Comparison of ENCODE assay signal across 24 mouse cellular contexts in the genomic region with DNA sequence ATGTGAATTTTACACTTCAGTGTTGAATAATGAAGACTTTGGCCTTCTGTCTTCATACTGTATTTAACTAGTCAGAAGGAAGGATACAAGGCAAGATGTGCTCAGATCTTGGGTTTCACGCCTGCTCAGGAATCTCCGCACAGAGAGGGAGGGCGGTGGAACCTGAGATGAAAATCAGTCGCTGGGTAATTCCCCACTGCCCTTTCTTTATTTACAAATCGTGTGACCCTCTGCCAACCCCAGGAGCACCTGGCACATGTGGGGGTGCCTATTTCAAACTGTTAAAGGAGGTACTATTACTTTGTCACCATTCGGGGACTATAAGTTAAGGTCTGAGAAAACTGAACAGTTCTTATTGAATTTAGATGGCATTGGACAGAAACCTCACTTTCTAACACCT.
A peak's percentile ranks its signal among the peaks of the same experiment; 100 is the strongest.
DNase-seq lines count a peak whose midpoint lies in the region; ATAC-seq lines count a peak whose summit lies in the region.
"Had no signal": no experiment of that assay in that cellular context is flagged by ENCODE, and none has a peak within 500 bp of the region (broad histone marks: within the 10 kb centered on the region; RNA-seq: fewer than 3 reads in every experiment).

No protein-coding gene starts in this region.

- 52% methylated on average over 6 of the region's 6 CpGs for WGBS in embryonic facial prominence, embryonic 11.5 days
- 63% methylated on average over 6 of the region's 6 CpGs for WGBS in embryonic facial prominence, embryonic 10.5 days
- WGBS in midbrain, embryonic 11.5 days: 89% methylated on average over 6 of the region's 6 CpGs
- WGBS in midbrain, embryonic 15.5 days: 87% methylated on average over 6 of the region's 6 CpGs
- WGBS in hindbrain, embryonic 16.5 days: 79% methylated on average over 6 of the region's 6 CpGs

- H3K4me1 ChIP-seq in embryonic facial prominence, embryonic 11.5 days (ENCODE audit: control insufficient read depth, insufficient read depth, low read length): no peaks in the 10 kb centered on the region
- H3K4me1 ChIP-seq in embryonic facial prominence, embryonic 10.5 days: peaks cover 17% of the 10 kb centered on the region; the same call in 1 of the 2 replicates
- no peaks in the 10 kb centered on the region for H3K4me1 ChIP-seq in midbrain, embryonic 11.5 days (ENCODE audit: control insufficient read depth, insufficient read depth, low read length)
- H3K4me1 ChIP-seq in midbrain, embryonic 15.5 days: peaks cover 15% of the 10 kb centered on the region
- 0 out of 2 replicates have a peak, but pooled peaks cover 4% of the 10 kb centered on the region for H3K4me1 ChIP-seq in hindbrain, embryonic 16.5 days (ENCODE audit: control insufficient read depth, insufficient read depth, low read depth, low read length)
- H3K4me1 ChIP-seq: embryonic facial prominence, embryonic 13.5 days had no signal

- H3K4me2 ChIP-seq in embryonic facial prominence, embryonic 11.5 days (ENCODE audit: low read depth, low read length): no peak overlapping the region
- no peak overlapping the region for H3K4me2 ChIP-seq in midbrain, embryonic 11.5 days
- H3K4me2 ChIP-seq in midbrain, embryonic 15.5 days: no peak overlapping the region
- no peak overlapping the region for H3K4me2 ChIP-seq in hindbrain, embryonic 16.5 days (ENCODE audit: low read length)
- H3K4me2 ChIP-seq: embryonic facial prominence, embryonic 13.5 days; forebrain, embryonic 13.5 days; heart, embryonic 11.5 days; heart, embryonic 15.5 days; hindbrain, embryonic 14.5 days had no signal

- no peak overlapping the region for H3K27ac ChIP-seq in embryonic facial prominence, embryonic 11.5 days (replicated peaks; ENCODE audit: low read depth, low read length)
- H3K27ac ChIP-seq in embryonic facial prominence, embryonic 10.5 days (replicated peaks): no peak overlapping the region
- no peak overlapping the region for H3K27ac ChIP-seq in midbrain, embryonic 11.5 days (ENCODE audit: low read depth, low read length)
- H3K27ac ChIP-seq in midbrain, embryonic 15.5 days: no peak overlapping the region
- no peak overlapping the region for H3K27ac ChIP-seq in hindbrain, embryonic 16.5 days (ENCODE audit: low read depth, low read length)
- H3K27ac ChIP-seq: embryonic facial prominence, embryonic 13.5 days; forebrain, embryonic 13.5 days; heart, adult 2 months; heart, embryonic 15.5 days; hindbrain, embryonic 10.5 days; hindbrain, embryonic 14.5 days had no signal

- H3K27me3 ChIP-seq in embryonic facial prominence, embryonic 11.5 days (ENCODE audit: control insufficient read depth, insufficient read depth, low read length): no peaks in the 10 kb centered on the region
- no peaks in the 10 kb centered on the region for H3K27me3 ChIP-seq in embryonic facial prominence, embryonic 10.5 days (replicated peaks; ENCODE audit: low read depth, poor library complexity, severe bottlenecking)
- no peaks in the 10 kb centered on the region for H3K27me3 ChIP-seq in midbrain, embryonic 11.5 days (ENCODE audit: control insufficient read depth, insufficient read depth, low read length)
- no peaks in the 10 kb centered on the region for H3K27me3 ChIP-seq in midbrain, embryonic 15.5 days (replicated peaks)
- no peaks in the 10 kb centered on the region for H3K27me3 ChIP-seq in hindbrain, embryonic 16.5 days (replicated peaks; ENCODE audit: control insufficient read depth, insufficient read depth, low read length)
- H3K27me3 ChIP-seq: embryonic facial prominence, embryonic 13.5 days; forebrain, embryonic 13.5 days; heart, embryonic 15.5 days had no signal

- no peak for ATAC-seq in embryonic facial prominence, embryonic 11.5 days (replicated peaks; ENCODE audit: insufficient number of reproducible peaks, low FRiP score, low TSS enrichment, low read depth)
- ATAC-seq in midbrain, embryonic 11.5 days (ENCODE audit: low FRiP score): no peak
- no peak for ATAC-seq in midbrain, embryonic 15.5 days (replicated peaks)
- ATAC-seq in hindbrain, embryonic 16.5 days: no peak
- ATAC-seq: CD4-positive, CD25-positive, alpha-beta regulatory T cell, adult 4 months; forebrain, embryonic 13.5 days; forebrain, postnatal 0 days; intestine, embryonic 16.5 days had no signal

- no peak overlapping the region for H3K4me3 ChIP-seq in embryonic facial prominence, embryonic 11.5 days (ENCODE audit: low read depth, low read length)
- H3K4me3 ChIP-seq in embryonic facial prominence, embryonic 10.5 days: no peak overlapping the region
- no peak overlapping the region for H3K4me3 ChIP-seq in midbrain, embryonic 11.5 days (ENCODE audit: low read depth, low read length)
- no peak overlapping the region for H3K4me3 ChIP-seq in midbrain, embryonic 15.5 days
- H3K4me3 ChIP-seq in hindbrain, embryonic 16.5 days (ENCODE audit: low read length): no peak overlapping the region
- H3K4me3 ChIP-seq: embryonic facial prominence, embryonic 13.5 days; forebrain, embryonic 13.5 days; heart, adult 2 months; heart, embryonic 15.5 days; hindbrain, embryonic 10.5 days had no signal

- intact Hi-C loops in heart, postnatal 25 days (cut with DNase I): no loop called here

- H3K9ac ChIP-seq in embryonic facial prominence, embryonic 11.5 days (replicated peaks; ENCODE audit: low read length): no peak overlapping the region
- no peak overlapping the region for H3K9ac ChIP-seq in midbrain, embryonic 11.5 days (ENCODE audit: low read length)
- H3K9ac ChIP-seq in midbrain, embryonic 15.5 days: no peak overlapping the region
- no peak overlapping the region for H3K9ac ChIP-seq in hindbrain, embryonic 16.5 days (ENCODE audit: low read depth, low read length)
- H3K9ac ChIP-seq: embryonic facial prominence, embryonic 13.5 days; forebrain, embryonic 13.5 days; forebrain, postnatal 0 days; heart, embryonic 15.5 days; hindbrain, embryonic 14.5 days had no signal

- H3K36me3 ChIP-seq in embryonic facial prominence, embryonic 11.5 days (replicated peaks; ENCODE audit: control insufficient read depth, insufficient read depth, low read depth, low read length): no peaks in the 10 kb centered on the region
- no peaks in the 10 kb centered on the region; the same call in 1 of the 2 replicates for H3K36me3 ChIP-seq in embryonic facial prominence, embryonic 10.5 days (replicated peaks)
- H3K36me3 ChIP-seq in midbrain, embryonic 11.5 days (ENCODE audit: control insufficient read depth, insufficient read depth, low read length): no peaks in the 10 kb centered on the region
- H3K36me3 ChIP-seq in midbrain, embryonic 15.5 days (replicated peaks): no peaks in the 10 kb centered on the region
- no peaks in the 10 kb centered on the region for H3K36me3 ChIP-seq in hindbrain, embryonic 16.5 days (ENCODE audit: control insufficient read depth, insufficient read depth, low read length)
- H3K36me3 ChIP-seq: embryonic facial prominence, embryonic 13.5 days; heart, embryonic 15.5 days; hindbrain, embryonic 10.5 days had no signal

- H3K9me3 ChIP-seq in embryonic facial prominence, embryonic 11.5 days (replicated peaks; ENCODE audit: control insufficient read depth, low read length): no peaks in the 10 kb centered on the region
- no peaks in the 10 kb centered on the region for H3K9me3 ChIP-seq in embryonic facial prominence, embryonic 10.5 days
- H3K9me3 ChIP-seq in midbrain, embryonic 11.5 days (ENCODE audit: control insufficient read depth, low read length): no peaks in the 10 kb centered on the region
- no peaks in the 10 kb centered on the region for H3K9me3 ChIP-seq in midbrain, embryonic 15.5 days
- no peaks in the 10 kb centered on the region for H3K9me3 ChIP-seq in hindbrain, embryonic 16.5 days (ENCODE audit: control insufficient read depth, low read length)
- H3K9me3 ChIP-seq: embryonic facial prominence, embryonic 13.5 days; forebrain, embryonic 13.5 days; heart, embryonic 15.5 days; hindbrain, embryonic 10.5 days had no signal

- DNase-seq in embryonic facial prominence, embryonic 11.5 days (ENCODE audit: low spot score): peak; percentile 24
- no peak for DNase-seq in embryonic facial prominence, embryonic 10.5 days (ENCODE audit: low spot score)
- peak; percentile 70 for DNase-seq in heart, adult 11 months
- no peak for DNase-seq in heart, postnatal 25 days (ENCODE audit: low spot score)
- DNase-seq in midbrain, embryonic 11.5 days (ENCODE audit: low spot score, missing footprints): peak; percentile 4
- DNase-seq: adrenal gland, postnatal 10 days; B cell, adult 2 months; cerebellum, adult 11 months; cerebellum, adult 8-10 months; cerebellum, postnatal 14 days; embryo, embryonic 11 days; forebrain, postnatal 0 days; heart, adult 2 months; heart, postnatal 14 days had no signal

Comparison
In these comparisons a context has a peak if more than half of its experiments do, and no peak if none do; other contexts are left out.
1. DNase-seq: peak in embryonic facial prominence, embryonic 11.5 days (single experiment), heart, adult 11 months (single experiment) and midbrain, embryonic 11.5 days (single experiment); none in embryonic facial prominence, embryonic 10.5 days (single experiment) and heart, postnatal 25 days (single experiment).